Mouse (Mus musculus): ENCODE results near the gene Flot1.

The Flot1 gene

GRCm38 (mm10) chr17:35822964-35823937 lies at the start of gene Flot1:
TSS of gene Flot1 (plus strand) at chr17:35823230.
- DNase-seq (ENCODE audit: low spot score in 2 of 2) = peak; percentile 70 to 81

- peak; percentile 80 to 86 for DNase-seq (ENCODE audit: low spot score in 2 of 2)
Measured at GRCm38 (mm10) chr17:35776811-35777609, 46.0 kb upstream of the Flot1 start.

- DNase-seq (ENCODE audit: low spot score in 2 of 2) = no peak
Measured at GRCm38 (mm10) chr17:35778965-35779364, 44.1 kb upstream of the Flot1 start.

GRCm38 (mm10) chr17:35779466-35780205 lies 43.4 kb upstream of the Flot1 start:
- no peak for DNase-seq (ENCODE audit: low spot score in 2 of 2)

GRCm38 (mm10) chr17:35780362-35780761 lies 42.7 kb upstream of the Flot1 start:
- no peak for DNase-seq (ENCODE audit: low spot score in 2 of 2)

- DNase-seq (ENCODE audit: low spot score in 2 of 2) = no peak
Measured at GRCm38 (mm10) chr17:35782398-35782797, 40.6 kb upstream of the Flot1 start.

GRCm38 (mm10) chr17:35782924-35783323 lies 40.1 kb upstream of the Flot1 start:
- no peak for DNase-seq (ENCODE audit: low spot score in 2 of 2)

- DNase-seq (ENCODE audit: low spot score in 2 of 2) = peak in 1 of 2 experiments; percentile 8
Measured at GRCm38 (mm10) chr17:35783944-35784343, 39.1 kb upstream of the Flot1 start.

GRCm38 (mm10) chr17:35785140-35785539 lies 37.9 kb upstream of the Flot1 start:
- DNase-seq (ENCODE audit: low spot score in 2 of 2) = no peak

- DNase-seq (ENCODE audit: low spot score in 2 of 2) = no peak
Measured at GRCm38 (mm10) chr17:35787493-35787892, 35.5 kb upstream of the Flot1 start.

GRCm38 (mm10) chr17:35788025-35788424 lies 35.0 kb upstream of the Flot1 start:
- DNase-seq (ENCODE audit: low spot score in 2 of 2) = no peak

GRCm38 (mm10) chr17:35790933-35791332 lies 32.1 kb upstream of the Flot1 start:
- DNase-seq (ENCODE audit: low spot score in 2 of 2) = no peak

- no peak for DNase-seq (ENCODE audit: low spot score in 2 of 2)
Measured at GRCm38 (mm10) chr17:35792837-35793236, 30.2 kb upstream of the Flot1 start.

- no peak for DNase-seq (ENCODE audit: low spot score in 2 of 2)
Measured at GRCm38 (mm10) chr17:35795099-35795498, 27.9 kb upstream of the Flot1 start.

GRCm38 (mm10) chr17:35795656-35796055 lies 27.4 kb upstream of the Flot1 start:
- DNase-seq (ENCODE audit: low spot score in 2 of 2) = no peak

- no peak for DNase-seq (ENCODE audit: low spot score in 2 of 2)
Measured at GRCm38 (mm10) chr17:35796835-35797234, 26.2 kb upstream of the Flot1 start.

GRCm38 (mm10) chr17:35800905-35801304 lies 22.1 kb upstream of the Flot1 start:
- DNase-seq (ENCODE audit: low spot score in 2 of 2) = no peak

GRCm38 (mm10) chr17:35803020-35803419 lies 20.0 kb upstream of the Flot1 start:
- DNase-seq (ENCODE audit: low spot score in 2 of 2) = no peak

- DNase-seq (ENCODE audit: low spot score in 2 of 2) = no peak
Measured at GRCm38 (mm10) chr17:35803858-35804399, 19.1 kb upstream of the Flot1 start.

GRCm38 (mm10) chr17:35808073-35808472 lies 15.0 kb upstream of the Flot1 start:
- DNase-seq (ENCODE audit: low spot score in 2 of 2) = no peak

GRCm38 (mm10) chr17:35809395-35809794 lies 13.6 kb upstream of the Flot1 start:
- no peak for DNase-seq (ENCODE audit: low spot score in 2 of 2)
